Mouse (Mus musculus) bone marrow, adult 2 months (tissue): Measurements from ENCODE around the gene Rasa4.

Experiments used
- CTCF ChIP-seq: fragments of 200-500 bp; IDR thresholded peaks from 2 replicates; pipeline ENCODE4 v1.5.1; 2011; ENCODE audit warnings: low read length, control low read depth; ENCODE audit not compliant: control insufficient read depth, insufficient read depth
- POLR2A ChIP-seq: fragments of 200-500 bp; IDR thresholded peaks from 2 replicates; pipeline ENCODE4 v1.6.1; 2011; ENCODE audit warnings: low read depth, mild to moderate bottlenecking, control low read depth, low read length, borderline replicate concordance; ENCODE audit not compliant: control insufficient read depth

GRCm38 (mm10) chr5:136147704-136148103 is 64.0 kb downstream of the Rasa4 start:
- TF ChIP-seq CTCF: no peak
- TF ChIP-seq POLR2A: no peak
